ENCODE assay signal across 7 mouse cellular contexts in genomic region chr4:115095671-115096434, GRCm38 (mm10). TPM values are rescaled to one million over a fixed set of nuclear protein-coding genes. Genes with fewer than 3 reads are reported as not detected.
DNase-seq lines count a peak whose midpoint lies in the region; ATAC-seq and TF ChIP-seq lines count a peak whose summit lies in the region.

No protein-coding gene starts in this region.

- peak overlapping the region; percentile 12; the same call in 1 of the 2 replicates for H3K27ac ChIP-seq in forebrain, embryonic 11.5 days (ENCODE audit: low read depth, low read length)
- H3K27ac ChIP-seq in liver, embryonic 13.5 days = peak overlapping the region; percentile 98

- WGBS in forebrain, embryonic 11.5 days = 1% methylated on average over 30 of the region's 31 CpGs
- 1% methylated on average over 31 of the region's 31 CpGs for WGBS in liver, embryonic 13.5 days (ENCODE audit: insufficient replicate concordance)

- peak; percentile 86 for ATAC-seq in G1E (ENCODE audit: extremely low read depth, insufficient number of reproducible peaks, low FRiP score, poor library complexity, severe bottlenecking)
- ATAC-seq in forebrain, embryonic 11.5 days (replicated peaks; ENCODE audit: low FRiP score) = peak; percentile 80
- peak; percentile 90 for ATAC-seq in liver, embryonic 13.5 days (ENCODE audit: low read depth)

- no peak overlapping the region for H3ac ChIP-seq in myocyte (ENCODE audit: control insufficient read depth, insufficient read length)

- TF ChIP-seq POLR2A in myocyte (IDR thresholded peaks at IDR 0.05; ENCODE audit: insufficient read length, low read depth) = no peak

- no peaks in the 10 kb centered on the region for H3K9me3 ChIP-seq in G1E (replicated peaks)
- no peaks in the 10 kb centered on the region for H3K9me3 ChIP-seq in forebrain, embryonic 11.5 days (ENCODE audit: control insufficient read depth, low read length)
- no peaks in the 10 kb centered on the region for H3K9me3 ChIP-seq in liver, embryonic 13.5 days (replicated peaks)

- DNase-seq in G1E (ENCODE audit: low spot score) = peak; percentile 93
- DNase-seq in adrenal gland, adult 2 months = peak; percentile 49
- peak; percentile 79 for DNase-seq in forebrain, embryonic 11.5 days (ENCODE audit: low spot score)
- DNase-seq in induced T-regulatory cell, adult 2 months (ENCODE audit: low read depth) = peak; percentile 46
- DNase-seq in liver, embryonic 13.5 days = peak; percentile 99
- no peak for DNase-seq in layer of hippocampus, adult 9-10 months (ENCODE audit: low spot score)

- H3K27me3 ChIP-seq in G1E (ENCODE audit: insufficient read depth, low read length) = peaks cover 2% of the 10 kb centered on the region; the same call in 1 of the 2 replicates
- H3K27me3 ChIP-seq in forebrain, embryonic 11.5 days (ENCODE audit: control insufficient read depth, insufficient read depth, low read length) = peaks cover 19% of the 10 kb centered on the region
- H3K27me3 ChIP-seq in liver, embryonic 13.5 days = no peaks in the 10 kb centered on the region
- H3K27me3 ChIP-seq in myocyte (ENCODE audit: control insufficient read depth, insufficient read depth, insufficient read length) = peaks cover 17% of the 10 kb centered on the region

- no peak for TF ChIP-seq CTCF in G1E (IDR thresholded peaks at IDR 0.05; ENCODE audit: low read depth, low read length)

- H3K4me1 ChIP-seq in G1E (ENCODE audit: insufficient read depth, low read depth, low read length) = peaks cover 82% of the 10 kb centered on the region
- peaks cover 2% of the 10 kb centered on the region; the same call in 1 of the 2 replicates for H3K4me1 ChIP-seq in forebrain, embryonic 11.5 days (replicated peaks; ENCODE audit: control insufficient read depth, insufficient read depth, low read length)
- H3K4me1 ChIP-seq in liver, embryonic 13.5 days (replicated peaks) = peaks cover 75% of the 10 kb centered on the region

- H3K9ac ChIP-seq in forebrain, embryonic 11.5 days (ENCODE audit: low read length) = peak overlapping the region; percentile 56
- peak overlapping the region; percentile 78 for H3K9ac ChIP-seq in liver, embryonic 13.5 days

- peak overlapping the region; percentile 65; the same call in 1 of the 2 replicates for H3K4me3 ChIP-seq in G1E (ENCODE audit: low read depth, low read length)
- H3K4me3 ChIP-seq in forebrain, embryonic 11.5 days (ENCODE audit: low read depth, low read length) = peak overlapping the region; percentile 39
- peak overlapping the region; percentile 55 for H3K4me3 ChIP-seq in liver, embryonic 13.5 days (replicated peaks)
- no peak overlapping the region for H3K4me3 ChIP-seq in myocyte

- no peaks in the 10 kb centered on the region for H3K79me2 ChIP-seq in myocyte (ENCODE audit: control insufficient read depth, insufficient read depth)

- H3K36me3 ChIP-seq in G1E (replicated peaks) (no peaks in the 10 kb centered on the region), myocyte (ENCODE audit: control insufficient read depth, insufficient read depth) (no peaks in the 10 kb centered on the region)
- no peaks in the 10 kb centered on the region for H3K36me3 ChIP-seq in forebrain, embryonic 11.5 days (ENCODE audit: control insufficient read depth, insufficient read depth, low read length)
- no peaks in the 10 kb centered on the region for H3K36me3 ChIP-seq in liver, embryonic 13.5 days

- H3K4me2 ChIP-seq in forebrain, embryonic 11.5 days (ENCODE audit: low read depth, low read length, severe bottlenecking) = peak overlapping the region; percentile 77
- peak overlapping the region; percentile 86 for H3K4me2 ChIP-seq in liver, embryonic 13.5 days
- peak overlapping the region; percentile 89 for H3K4me2 ChIP-seq in myocyte (ENCODE audit: low read depth)

TF ChIP-seq in myocyte, 11 proteins besides CTCF, POLR2A, EP300 and RAD21:
- no peak for TF ChIP-seq SRF (IDR thresholded peaks at IDR 0.05; ENCODE audit: control insufficient read depth, insufficient read length, low read depth)
- no peak for TF ChIP-seq MYOG (IDR thresholded peaks at IDR 0.05; ENCODE audit: control insufficient read depth in 1 of 3, insufficient read depth in 1 of 3, insufficient read length in 2 of 3, low read depth in 2 of 3)
- no peak for TF ChIP-seq REST (IDR thresholded peaks at IDR 0.05; ENCODE audit: insufficient read depth, insufficient read length)
- no peak for TF ChIP-seq MYOD1 (IDR thresholded peaks at IDR 0.05; ENCODE audit: control insufficient read depth in 1 of 3, insufficient read length in 2 of 3, low read depth in 2 of 3)
- no peak for TF ChIP-seq USF1 (IDR thresholded peaks at IDR 0.05; ENCODE audit: low read depth)
- TF ChIP-seq E2F4 (IDR thresholded peaks at IDR 0.05; ENCODE audit: insufficient read depth) = no peak
- TF ChIP-seq POLR2AphosphoS2 (IDR thresholded peaks at IDR 0.05; ENCODE audit: insufficient read length, low read depth) = no peak
- no peak for TF ChIP-seq TCF12 (IDR thresholded peaks at IDR 0.05; ENCODE audit: insufficient read depth, poor library complexity, severe bottlenecking)
- TF ChIP-seq MAX (IDR thresholded peaks at IDR 0.05; ENCODE audit: low read depth) = no peak

RNA-seq across cellular contexts. Expression of gene Pdzk1ip1, which starts 7.3 kb away (rescaled TPM):
- total RNA-seq in G1E (2014; fragmentation: Nextera tagmentation) (2.4 and 3.0 TPM in 2 replicates), G1E (2017) (19.8 and 23.1 TPM in 2 replicates)
- polyA plus RNA-seq in G1E (2012) (0.21 TPM in 1 of 2 replicates, not detected in the other), myocyte (2012; fragmentation: generic; extraction: Trizol) (0.30 TPM)
- under 1 TPM; 0.48 to 0.61 TPM for total RNA-seq in adrenal gland, adult 2 months (2021)
- 5.1 and 10.0 TPM in 2 replicates for polyA plus RNA-seq in adrenal gland, adult 2 months (2012; rRNA removed)
- 13.8 and 16.2 TPM in 2 replicates for polyA plus RNA-seq in forebrain, embryonic 11.5 days (2014; fragmentation: Nextera tagmentation; extraction: Ambion mirVana)
- 21.2 and 23.7 TPM in 2 replicates for polyA plus RNA-seq in liver, embryonic 13.5 days (2015; fragmentation: Nextera tagmentation; extraction: Ambion mirVana)

RNA-seq across cellular contexts. Expression of gene Cyp4x1, which starts 38.2 kb away (rescaled TPM):
- total RNA-seq in G1E (2014; fragmentation: Nextera tagmentation) (0.15 TPM in 1 of 2 replicates, not detected in the other), G1E (2017) (0.05 TPM in 1 of 2 replicates, not detected in the other)
- polyA plus RNA-seq in G1E (2012) (not detected in 2 replicates), myocyte (2012; fragmentation: generic; extraction: Trizol) (not detected)
- total RNA-seq in adrenal gland, adult 2 months (2021) = not detected
- polyA plus RNA-seq in adrenal gland, adult 2 months (2012; rRNA removed) = 0.02 TPM in 1 of 2 replicates, not detected in the other
- polyA plus RNA-seq in forebrain, embryonic 11.5 days (2014; fragmentation: Nextera tagmentation; extraction: Ambion mirVana) = 0.31 and 0.47 TPM in 2 replicates
- 0.05 and 0.06 TPM in 2 replicates for polyA plus RNA-seq in liver, embryonic 13.5 days (2015; fragmentation: Nextera tagmentation; extraction: Ambion mirVana)

RNA-seq across cellular contexts. Expression of gene Tal1, which starts 39.6 kb away (rescaled TPM):
- 155 and 174 TPM in 2 replicates for total RNA-seq in G1E (2014; fragmentation: Nextera tagmentation)
- total RNA-seq in G1E (2017) = 155 and 166 TPM in 2 replicates
- polyA plus RNA-seq in G1E (2012) = 239 and 262 TPM in 2 replicates
- total RNA-seq in adrenal gland, adult 2 months (2021) = 1 to 10 TPM; 1.8 to 2.8 TPM
- polyA plus RNA-seq in adrenal gland, adult 2 months (2012; rRNA removed) = 5.1 and 8.9 TPM in 2 replicates
- polyA plus RNA-seq in forebrain, embryonic 11.5 days (2014; fragmentation: Nextera tagmentation; extraction: Ambion mirVana) = 3.4 and 3.7 TPM in 2 replicates
- 29.3 and 31.5 TPM in 2 replicates for polyA plus RNA-seq in liver, embryonic 13.5 days (2015; fragmentation: Nextera tagmentation; extraction: Ambion mirVana)
- not detected for polyA plus RNA-seq in myocyte (2012; fragmentation: generic; extraction: Trizol)
